Mouse (Mus musculus) kidney, postnatal 36 days (tissue): Measurements from ENCODE around the gene 5730522E02Rik.
"Not testable (repeated sequence)": the region's sequence is repeated elsewhere in the genome, so short reads cannot be mapped to it uniquely, and the experiment has no call there.

Experiments
- DNase-seq, 2 experiments: peaks; one replicate each; pipeline ENCODE4 v3.0.0; 2021 to 2022; ENCODE audit warnings: mixed read lengths in 2 of 2

The 5730522E02Rik gene

GRCm38 (mm10) chr11:26210582-26211180, at the start of gene 5730522E02Rik:
5730522E02Rik (minus strand) TSS chr11:26210763.
- DNase-seq, result no peak

GRCm38 (mm10) chr11:26236540-26236939, 26.0 kb upstream of the 5730522E02Rik start:
- DNase-seq, result no peak

- DNase-seq, result no peak
Observed at GRCm38 (mm10) chr11:26229895-26230294, 19.3 kb upstream of the 5730522E02Rik start.

- DNase-seq, result not testable (repeated sequence)
Observed at GRCm38 (mm10) chr11:26213643-26214042, 3.1 kb upstream of the 5730522E02Rik start.

- peak; percentile 80 to 81 for DNase-seq
Observed at GRCm38 (mm10) chr11:26209811-26210581, 567 bp downstream of the 5730522E02Rik start.

GRCm38 (mm10) chr11:26203466-26203865, 7.1 kb downstream of the 5730522E02Rik start:
- no peak for DNase-seq

GRCm38 (mm10) chr11:26202842-26203241, 7.7 kb downstream of the 5730522E02Rik start:
- no peak for DNase-seq

GRCm38 (mm10) chr11:26201778-26202097, 8.8 kb downstream of the 5730522E02Rik start:
- no peak for DNase-seq

GRCm38 (mm10) chr11:26200970-26201777, 9.4 kb downstream of the 5730522E02Rik start:
- DNase-seq, result peak; percentile 31 to 69

- no peak for DNase-seq
Observed at GRCm38 (mm10) chr11:26195468-26195867, 15.1 kb downstream of the 5730522E02Rik start.

GRCm38 (mm10) chr11:26187231-26187967, 23.2 kb downstream of the 5730522E02Rik start:
- no peak for DNase-seq

- no peak for DNase-seq
Observed at GRCm38 (mm10) chr11:26170572-26170971, 40.0 kb downstream of the 5730522E02Rik start.

- DNase-seq, result no peak
Observed at GRCm38 (mm10) chr11:26167609-26167971, 43.0 kb downstream of the 5730522E02Rik start.

GRCm38 (mm10) chr11:26166966-26167608, 43.5 kb downstream of the 5730522E02Rik start:
- no peak for DNase-seq

- no peak for DNase-seq
Observed at GRCm38 (mm10) chr11:26164651-26165259, 45.8 kb downstream of the 5730522E02Rik start.

- no peak for DNase-seq
Observed at GRCm38 (mm10) chr11:26161354-26161753, 49.2 kb downstream of the 5730522E02Rik start.

GRCm38 (mm10) chr11:26159033-26159432, 51.5 kb downstream of the 5730522E02Rik start:
- DNase-seq, result no peak

GRCm38 (mm10) chr11:26140024-26140423, 70.5 kb downstream of the 5730522E02Rik start:
- no peak for DNase-seq

- no peak for DNase-seq
Observed at GRCm38 (mm10) chr11:26138013-26138412, 72.5 kb downstream of the 5730522E02Rik start.

GRCm38 (mm10) chr11:26130911-26131310, 79.7 kb downstream of the 5730522E02Rik start:
- no peak for DNase-seq

- no peak for DNase-seq
Observed at GRCm38 (mm10) chr11:26129054-26129453, 81.5 kb downstream of the 5730522E02Rik start.

- peak in 1 of 2 experiments; percentile 4 for DNase-seq
Observed at GRCm38 (mm10) chr11:26128385-26128784, 82.2 kb downstream of the 5730522E02Rik start.
